Mouse (Mus musculus): ENCODE results near the gene Gpr39. TPM values are rescaled to one million over a fixed set of nuclear protein-coding genes. Genes with fewer than 3 reads are reported as not detected.

Gene Gpr39
- polyA plus RNA-seq, 1 experiment from 2014 or later, result 3.3 TPM

- Histone ChIP-seq H3K27me3 (peaks cover 51% of the 10 kb centered on the region), H3K4me3 (replicated peaks) (peak overlapping the region; percentile 45), H3K36me3 (no peaks in the 10 kb centered on the region), H3K4me2 (peak overlapping the region; percentile 63), H3K9ac (no peak overlapping the region), H3K4me1 (replicated peaks) (peaks cover 12% of the 10 kb centered on the region), H3K9me3 (replicated peaks) (no peaks in the 10 kb centered on the region), H3K27ac (no peak overlapping the region)
- DNase-seq (no peak), ATAC-seq (ENCODE audit: low read depth) (no peak)
- under 1% methylated on average over 35 of the region's 35 CpGs for WGBS (ENCODE audit: insufficient replicate concordance)
Observed at GRCm38 (mm10) chr1:125911337-125911900, 234.6 kb downstream of the Gpr39 start.

GRCm38 (mm10) chr1:125911901-125912445 is 235.2 kb downstream of the Gpr39 start:
- H3K4me2 ChIP-seq, result peak overlapping the region; percentile 63
- H3K4me3 ChIP-seq (replicated peaks), result peak overlapping the region; percentile 45
- H3K36me3 ChIP-seq, result no peaks in the 10 kb centered on the region
- no peak for DNase-seq
- H3K27ac ChIP-seq, result no peak overlapping the region
- H3K27me3 ChIP-seq, result peaks cover 51% of the 10 kb centered on the region
- 2% methylated on average over 40 of the region's 43 CpGs for WGBS (ENCODE audit: insufficient replicate concordance)
- ATAC-seq (ENCODE audit: low read depth), result no peak
- peaks cover 12% of the 10 kb centered on the region for H3K4me1 ChIP-seq (replicated peaks)
- no peaks in the 10 kb centered on the region for H3K9me3 ChIP-seq (replicated peaks)
- no peak overlapping the region for H3K9ac ChIP-seq

GRCm38 (mm10) chr1:125912601-125913600 is 236.1 kb downstream of the Gpr39 start, which contains the start of gene Lypd1:
Gene Lypd1 (minus strand): TSS chr1:125913101.
- H3K36me3 ChIP-seq, result no peaks in the 10 kb centered on the region
- 9% methylated on average over 30 of the region's 30 CpGs for WGBS (ENCODE audit: insufficient replicate concordance)
- no peaks in the 10 kb centered on the region for H3K9me3 ChIP-seq (replicated peaks)
- H3K4me2 ChIP-seq, result peak within 1 kb of the TSS; percentile 63
- peak within 1 kb of the TSS; percentile 45 for H3K4me3 ChIP-seq (replicated peaks)
- no peak within 1 kb of the TSS for H3K27ac ChIP-seq
- DNase-seq (no peak), ATAC-seq (ENCODE audit: low read depth) (no peak)
- peaks cover 51% of the 10 kb centered on the region for H3K27me3 ChIP-seq
- H3K9ac ChIP-seq, result no peak within 1 kb of the TSS
- H3K4me1 ChIP-seq (replicated peaks), result peaks cover 12% of the 10 kb centered on the region

- WGBS (ENCODE audit: insufficient replicate concordance), result 62% methylated on average over 3 of the region's 3 CpGs
- Histone ChIP-seq H3K4me2 (no peak overlapping the region), H3K9me3 (replicated peaks) (no peaks in the 10 kb centered on the region), H3K4me1 (replicated peaks) (no peaks in the 10 kb centered on the region), H3K27ac (no peak overlapping the region), H3K4me3 (replicated peaks) (no peak overlapping the region), H3K27me3 (no peaks in the 10 kb centered on the region), H3K36me3 (no peaks in the 10 kb centered on the region), H3K9ac (no peak overlapping the region)
- no peak for ATAC-seq (ENCODE audit: low read depth)
- no peak for DNase-seq
Observed at GRCm38 (mm10) chr1:125920696-125921095, 243.9 kb downstream of the Gpr39 start.

GRCm38 (mm10) chr1:125923062-125923461 is 246.3 kb downstream of the Gpr39 start:
- Histone ChIP-seq H3K9me3 (replicated peaks) (no peaks in the 10 kb centered on the region), H3K27ac (no peak overlapping the region), H3K36me3 (no peaks in the 10 kb centered on the region), H3K27me3 (no peaks in the 10 kb centered on the region), H3K4me1 (replicated peaks) (no peaks in the 10 kb centered on the region), H3K9ac (no peak overlapping the region), H3K4me3 (replicated peaks) (no peak overlapping the region), H3K4me2 (no peak overlapping the region)
- no peak for ATAC-seq (ENCODE audit: low read depth)
- 61% methylated on average over 2 of the region's 2 CpGs for WGBS (ENCODE audit: insufficient replicate concordance)
- no peak for DNase-seq

Other genes with a start within 250 kb of the Gpr39 start
- gene Actr3, start 241.3 kb upstream of the Gpr39 start, polyA plus RNA-seq (2015; fragmentation: Nextera tagmentation; extraction: Ambion mirVana), result 142 and 164 TPM in 2 replicates
- 18.5 and 22.2 TPM in 2 replicates for gene Slc35f5, start 116.4 kb upstream of the Gpr39 start, polyA plus RNA-seq (2015; fragmentation: Nextera tagmentation; extraction: Ambion mirVana)
- 0.93 and 1.0 TPM in 2 replicates for gene Lypd1, start 236.1 kb downstream of the Gpr39 start, polyA plus RNA-seq (2015; fragmentation: Nextera tagmentation; extraction: Ambion mirVana)

Data from liver, embryonic 13.5 days (tissue).